Mouse (Mus musculus) thymus, postnatal 4 days (tissue): Measurements from ENCODE around the gene Egr2.

Experiments used
- DNase-seq: peaks from one replicate; pipeline ENCODE4 v3.0.0; 2021

Gene Egr2

DNA sequence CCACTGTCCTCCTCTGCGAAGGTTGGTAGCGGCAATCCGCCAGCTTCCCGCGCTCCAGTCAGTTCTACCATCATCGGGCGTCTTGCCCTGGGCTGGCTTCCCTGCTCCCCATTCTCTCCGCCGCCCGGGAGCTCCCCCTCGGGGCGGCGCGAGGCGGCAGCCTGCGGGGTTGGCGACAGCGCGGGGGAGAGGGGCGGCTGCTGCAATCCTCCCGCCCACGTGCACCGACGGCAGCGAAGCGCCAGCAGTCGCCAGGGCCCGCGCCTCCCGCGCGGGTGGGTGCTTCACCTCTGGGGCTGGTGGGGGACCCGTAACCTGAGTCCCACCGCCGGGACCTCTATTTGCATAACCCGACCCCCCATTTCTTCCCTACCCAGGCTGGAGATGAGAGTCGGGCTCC lies at the start of gene Egr2:
TSS of gene Egr2 (plus strand) at position 220 of the 400 bp plus-strand sequence.
- peak; percentile 80 for DNase-seq

DNA sequence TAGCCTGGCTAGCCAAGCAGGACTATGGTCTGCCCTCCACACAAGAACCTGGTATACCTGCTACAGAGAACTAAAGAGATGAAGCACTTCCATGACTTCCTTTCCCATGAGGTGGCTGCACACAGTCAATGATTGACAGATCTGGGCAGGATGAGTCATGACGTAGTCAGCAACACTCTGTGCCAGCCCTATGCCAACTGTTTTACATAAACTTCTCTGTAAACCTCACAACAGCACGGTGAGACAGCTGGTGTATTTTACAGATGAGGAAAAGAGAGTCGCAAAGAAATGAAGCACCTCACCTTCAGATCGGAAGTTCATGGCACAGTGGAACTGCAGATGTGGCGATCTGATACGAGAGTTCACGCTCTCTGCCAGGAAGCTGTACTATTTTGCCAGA lies 47.8 kb upstream of the Egr2 start:
- no peak for DNase-seq

DNA sequence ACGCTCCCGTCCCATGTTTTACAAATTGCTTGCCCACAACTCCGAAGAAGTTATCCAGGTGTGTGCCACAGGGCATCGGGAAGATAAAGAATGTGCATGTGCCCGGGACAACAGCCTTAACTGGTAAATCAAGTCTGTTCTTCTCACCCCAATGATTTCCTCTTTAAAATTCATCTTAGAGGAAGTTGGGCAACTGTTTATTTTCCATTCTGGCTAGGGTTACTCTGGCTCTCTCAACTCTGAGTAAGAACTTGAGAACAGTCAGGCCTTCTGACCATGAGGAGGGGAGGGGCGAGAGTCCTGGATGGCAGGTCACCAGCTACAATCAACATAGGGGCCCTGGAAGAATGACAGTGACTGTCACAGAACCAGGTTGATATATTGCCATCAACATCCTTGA lies 45.4 kb upstream of the Egr2 start:
- no peak for DNase-seq

DNA sequence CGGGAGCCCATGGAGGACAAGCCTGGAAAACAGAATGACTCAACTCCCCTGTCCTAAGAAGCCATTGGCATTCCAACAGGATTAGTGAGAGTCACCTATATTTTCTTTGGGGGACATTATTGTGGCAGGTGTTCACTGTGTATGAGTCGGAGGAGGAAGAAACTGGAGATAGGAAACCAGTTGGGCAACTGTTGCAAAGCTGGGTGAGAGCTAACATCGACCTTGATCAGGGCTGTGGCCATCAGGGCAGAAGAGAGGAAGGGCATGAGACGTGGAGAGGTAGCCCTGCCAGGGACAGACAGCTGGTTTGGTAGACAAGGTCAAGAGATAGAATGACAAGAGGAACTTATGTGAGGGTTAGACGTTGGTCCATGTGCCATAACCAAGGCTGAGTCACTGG lies 44.6 kb upstream of the Egr2 start:
- no peak for DNase-seq

DNA sequence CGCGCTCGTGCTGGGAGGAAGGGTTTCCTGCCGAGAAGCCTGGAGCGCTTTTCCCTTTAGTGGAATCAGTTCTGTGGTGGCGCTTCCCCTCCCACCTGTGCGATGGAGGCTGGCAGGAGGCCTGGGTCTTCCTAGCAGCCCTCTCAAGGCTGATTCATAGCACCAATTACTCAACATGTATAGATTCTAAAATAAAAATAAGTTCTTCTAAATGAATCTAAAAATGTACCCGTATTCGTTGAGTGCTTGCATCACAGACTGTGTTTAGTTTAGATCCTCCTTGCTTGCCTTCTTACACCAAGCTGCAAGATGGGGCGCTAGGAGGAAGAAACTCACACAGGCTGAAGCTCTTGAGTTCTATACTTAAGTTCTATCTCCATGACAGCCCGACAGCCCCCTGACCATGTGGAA lies 43.1 kb upstream of the Egr2 start:
- DNase-seq: no peak

DNA sequence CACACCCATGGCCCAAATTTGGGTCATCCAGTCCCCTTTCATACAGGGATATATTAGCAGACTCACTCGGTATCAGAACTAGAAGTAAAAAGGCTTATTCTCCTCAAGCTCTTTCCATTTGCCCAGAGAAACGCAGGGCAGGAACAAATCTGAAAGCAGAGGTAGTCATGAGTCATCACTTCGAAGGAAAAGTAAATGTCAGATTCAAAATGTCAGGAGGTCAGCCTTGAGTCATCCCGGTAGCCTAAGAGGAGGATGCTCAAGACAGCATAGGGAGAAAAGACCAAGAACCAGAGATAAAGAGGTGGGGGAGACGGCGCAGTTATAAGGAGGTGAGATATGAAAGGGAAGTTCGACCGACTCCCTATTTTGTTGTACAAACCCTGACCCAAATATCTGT lies 41.7 kb upstream of the Egr2 start:
- DNase-seq: no peak

DNA sequence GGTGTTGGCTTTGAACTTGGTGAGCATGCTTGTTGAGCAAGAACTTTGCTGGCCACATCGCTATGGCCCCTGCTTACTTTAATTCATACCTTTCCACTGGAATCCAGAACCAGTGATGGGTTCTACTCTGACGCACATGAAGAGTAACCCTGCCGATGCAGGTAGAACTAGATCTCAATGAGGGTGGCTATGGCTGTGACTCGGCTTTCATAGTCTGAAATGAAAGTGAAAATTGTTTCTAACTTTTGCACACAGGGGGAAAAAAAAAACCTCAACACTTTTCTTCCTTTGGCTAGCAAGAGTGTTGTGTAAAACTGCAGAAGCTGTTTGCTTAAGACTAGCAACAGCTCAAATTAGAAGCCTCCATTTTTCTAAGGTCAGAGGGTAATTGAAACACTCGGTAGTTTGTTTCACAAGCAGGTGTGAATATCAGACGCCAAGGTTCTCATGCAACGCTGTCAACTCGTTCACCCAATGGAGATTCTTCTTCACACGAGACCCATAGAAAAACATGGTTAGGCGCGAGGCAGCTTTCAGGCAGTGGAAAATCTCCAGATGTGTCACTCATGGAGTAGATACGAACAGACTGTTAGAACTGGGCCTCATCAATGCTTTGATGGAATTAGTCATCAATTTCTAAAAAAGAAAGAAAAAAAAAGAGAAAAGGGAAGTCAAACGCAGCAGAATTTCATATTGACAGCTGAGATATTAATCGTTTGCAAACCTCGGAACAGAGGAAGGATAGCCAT lies 38.0 kb upstream of the Egr2 start:
- DNase-seq: no peak

DNA sequence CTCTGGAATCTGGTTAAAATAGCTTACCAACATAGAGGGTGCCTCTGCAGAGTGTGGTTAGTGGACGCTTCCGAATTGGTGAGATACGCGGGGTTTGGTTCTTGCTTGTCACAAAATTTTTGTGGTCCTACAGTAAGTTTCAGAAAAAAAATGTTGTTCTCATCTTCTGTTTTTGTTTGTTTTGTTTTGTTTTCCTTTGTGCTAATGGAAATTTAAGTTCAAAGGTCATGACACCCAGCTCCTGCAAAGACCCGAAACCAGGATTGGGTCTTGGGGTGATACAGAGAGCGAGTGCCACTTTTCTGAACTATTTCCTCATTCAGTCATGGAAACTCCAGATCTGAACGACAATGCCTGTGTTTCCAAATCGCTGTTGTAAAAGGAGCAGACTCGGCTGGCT lies 37.3 kb upstream of the Egr2 start:
- no peak for DNase-seq

DNA sequence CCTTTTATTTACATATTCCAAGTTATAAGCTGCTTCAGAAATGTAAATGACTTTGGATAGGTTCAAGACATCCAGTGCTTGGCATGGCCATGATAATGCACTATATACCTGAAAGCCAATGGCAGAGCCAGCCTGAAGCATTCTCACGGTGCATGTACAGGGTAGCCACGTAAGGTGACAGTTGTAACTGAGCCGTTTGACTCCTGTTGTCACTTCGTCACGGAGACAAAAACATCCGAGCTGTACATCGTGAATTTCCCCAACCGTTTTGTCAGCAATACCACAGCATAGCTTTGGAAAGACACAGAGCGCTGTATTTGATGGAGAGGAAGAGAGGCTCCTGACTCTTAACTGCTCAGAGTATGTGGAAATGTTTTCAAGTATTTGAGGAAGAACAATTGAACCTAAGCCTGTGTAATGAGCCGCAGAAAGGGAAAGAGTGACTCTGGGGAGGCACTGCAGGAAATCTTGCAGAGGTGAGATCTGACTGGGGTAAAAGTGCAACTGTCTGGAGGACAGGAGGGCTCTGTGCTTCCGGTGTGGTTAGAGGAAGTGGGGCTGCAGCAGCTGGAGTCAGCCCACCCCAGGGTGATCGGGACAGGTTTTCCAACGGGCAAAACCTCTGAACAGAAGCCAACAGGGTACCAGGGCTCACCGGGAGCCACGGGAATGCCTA lies 31.8 kb upstream of the Egr2 start:
- peak; percentile 78 for DNase-seq

DNA sequence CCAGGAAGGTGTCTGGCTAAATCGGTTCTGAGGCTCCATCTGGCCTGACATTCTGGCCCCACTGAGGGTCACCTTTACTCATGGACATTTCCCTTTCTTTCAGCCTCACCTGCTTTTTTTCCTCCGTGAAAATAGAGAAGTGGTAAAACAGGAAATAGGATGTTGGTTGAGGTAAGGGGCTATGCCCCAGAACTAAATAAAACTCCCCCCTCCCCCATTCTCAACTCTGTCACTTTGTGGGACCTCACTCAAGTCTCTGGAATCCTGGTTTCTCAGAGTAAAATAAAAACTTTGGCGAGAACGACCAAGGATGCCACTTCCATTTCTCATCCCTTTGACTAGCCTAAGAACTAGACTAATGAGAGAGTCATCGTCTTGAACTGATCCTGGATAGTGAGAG lies 31.2 kb upstream of the Egr2 start:
- peak; percentile 18 for DNase-seq

DNA sequence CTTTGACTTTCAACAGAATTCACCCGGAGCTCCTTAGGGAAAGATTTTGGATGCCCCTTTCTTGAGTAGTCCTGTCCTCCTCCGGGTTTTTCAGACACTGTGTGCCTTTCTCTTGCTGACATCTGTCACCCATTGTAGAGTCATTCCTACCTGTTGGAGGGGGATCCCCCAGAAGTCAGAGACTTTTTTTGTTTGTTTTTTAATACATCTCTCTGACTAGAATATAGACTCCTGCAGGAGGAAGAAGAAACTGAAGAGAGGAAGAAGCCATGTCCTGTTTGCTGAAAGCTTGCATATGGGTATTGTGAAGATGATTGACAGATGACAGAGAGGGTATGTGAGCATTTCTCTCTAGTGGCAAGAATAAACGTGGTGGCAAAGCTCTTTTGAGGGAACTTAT lies 30.0 kb upstream of the Egr2 start:
- DNase-seq: no peak

DNA sequence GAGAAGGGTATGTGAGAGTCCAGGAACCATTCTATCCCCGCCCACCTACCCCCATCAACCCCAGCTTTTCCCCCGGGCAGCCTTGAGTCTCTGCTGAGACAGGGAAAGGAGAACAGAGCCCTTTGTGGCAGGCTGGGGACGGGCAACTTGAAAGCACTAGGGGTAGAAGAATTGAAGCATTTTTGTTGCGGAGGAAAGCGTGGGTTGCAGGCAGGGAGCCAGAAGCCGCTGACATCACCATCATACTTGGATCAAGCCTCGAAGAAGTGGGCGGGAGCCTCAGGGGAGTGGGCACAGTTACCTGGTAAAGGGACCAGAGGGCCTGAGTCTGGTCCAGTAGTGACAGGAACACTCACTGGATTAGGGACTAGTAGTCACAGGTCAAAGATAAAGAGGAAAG lies 23.1 kb upstream of the Egr2 start:
- peak; percentile 12 for DNase-seq

DNA sequence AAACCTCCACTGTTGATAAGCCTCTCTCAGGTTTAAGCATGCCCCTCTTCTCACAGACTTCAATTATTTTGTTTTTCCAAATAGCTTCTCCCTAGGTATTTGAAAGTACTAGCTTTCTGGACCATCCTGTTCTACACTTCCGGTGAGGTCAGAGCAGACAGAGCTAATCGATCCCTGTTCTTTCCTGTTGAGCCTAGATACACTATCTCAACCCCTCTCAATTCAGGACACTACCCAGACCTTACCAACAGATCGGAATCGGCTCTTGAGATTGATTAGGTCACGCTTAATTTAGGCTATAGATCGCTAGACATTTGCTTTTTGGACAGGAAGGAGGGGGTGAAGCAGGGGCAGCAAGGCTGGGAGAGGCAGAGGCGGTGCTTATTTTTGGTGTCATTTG lies 22.4 kb upstream of the Egr2 start:
- DNase-seq: no peak

DNA sequence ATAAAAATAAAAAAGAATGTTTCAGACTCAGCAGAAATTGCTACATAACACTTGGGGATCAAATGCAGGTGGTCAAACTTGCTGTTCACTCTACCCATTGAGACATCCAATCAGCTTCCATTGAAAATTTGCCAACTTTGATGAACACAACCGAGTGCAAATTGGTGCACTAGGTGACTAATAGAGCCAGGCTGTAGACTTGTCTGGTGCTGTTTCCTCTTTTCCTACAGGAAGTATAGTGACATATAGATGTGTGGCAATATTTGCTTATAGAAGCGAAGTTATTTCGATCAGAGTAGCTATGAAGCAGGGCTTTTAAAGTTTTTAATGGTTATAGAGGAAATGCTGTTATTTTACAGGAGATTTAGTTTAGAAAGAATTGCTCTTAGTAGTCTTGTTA lies 16.5 kb upstream of the Egr2 start:
- no peak for DNase-seq

DNA sequence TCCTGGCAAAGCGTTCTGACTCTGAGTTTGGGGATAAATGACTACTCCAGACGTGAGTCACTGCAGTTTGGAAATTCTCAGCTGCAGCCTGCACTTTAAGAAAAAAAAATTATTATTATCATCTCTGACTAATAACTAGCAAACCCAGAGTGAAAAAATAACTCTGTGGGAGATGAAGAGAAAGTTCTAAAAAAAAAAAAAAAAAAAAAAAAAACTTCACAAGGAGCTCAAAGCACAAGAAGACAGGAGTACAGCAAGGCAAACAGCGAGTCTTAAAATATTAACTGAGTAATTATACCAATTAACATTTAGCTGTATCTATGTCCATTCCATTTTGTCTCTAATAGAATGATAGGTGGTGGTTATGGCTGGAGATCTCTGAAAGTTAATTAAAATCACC lies 11.1 kb upstream of the Egr2 start:
- no peak for DNase-seq

DNA sequence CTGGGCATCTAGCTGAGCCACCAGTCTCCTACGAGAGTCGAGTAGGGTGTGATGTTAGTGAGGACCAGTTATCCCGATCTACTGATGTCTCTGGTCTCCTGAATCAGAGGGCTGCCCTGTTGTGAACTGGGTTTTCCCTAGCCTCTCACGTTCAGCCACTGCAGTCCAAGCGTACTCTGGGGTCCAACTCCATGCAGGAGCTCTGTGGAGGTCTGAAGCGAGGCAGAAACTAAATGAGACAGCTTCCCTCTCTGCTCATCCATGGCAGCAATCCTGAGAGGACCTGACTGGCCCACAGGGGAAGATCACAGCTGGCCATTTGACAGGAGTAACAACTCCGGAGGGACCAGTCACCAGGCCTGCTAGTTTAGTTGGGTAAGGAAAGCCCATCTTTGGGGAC lies 10.6 kb upstream of the Egr2 start:
- no peak for DNase-seq

DNA sequence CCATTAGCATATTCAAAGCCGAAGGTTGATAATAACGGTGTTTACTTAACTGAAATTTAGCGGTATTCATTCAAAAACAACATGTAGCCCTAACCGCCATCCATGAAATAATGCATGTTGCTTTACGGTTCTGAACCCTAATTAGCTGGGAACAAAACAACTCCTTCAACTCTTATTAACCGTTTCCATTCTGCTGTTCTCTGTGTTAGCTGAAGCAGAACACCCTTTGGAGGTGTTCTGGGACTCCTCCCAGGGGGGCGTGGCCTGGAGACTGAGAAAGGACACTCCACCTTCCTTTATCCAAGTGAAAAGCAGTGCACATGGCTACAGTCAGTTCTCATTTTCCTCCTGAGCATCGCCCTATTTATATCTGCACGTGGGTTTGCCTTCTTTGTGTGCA lies 8.8 kb upstream of the Egr2 start:
- no peak for DNase-seq

DNA sequence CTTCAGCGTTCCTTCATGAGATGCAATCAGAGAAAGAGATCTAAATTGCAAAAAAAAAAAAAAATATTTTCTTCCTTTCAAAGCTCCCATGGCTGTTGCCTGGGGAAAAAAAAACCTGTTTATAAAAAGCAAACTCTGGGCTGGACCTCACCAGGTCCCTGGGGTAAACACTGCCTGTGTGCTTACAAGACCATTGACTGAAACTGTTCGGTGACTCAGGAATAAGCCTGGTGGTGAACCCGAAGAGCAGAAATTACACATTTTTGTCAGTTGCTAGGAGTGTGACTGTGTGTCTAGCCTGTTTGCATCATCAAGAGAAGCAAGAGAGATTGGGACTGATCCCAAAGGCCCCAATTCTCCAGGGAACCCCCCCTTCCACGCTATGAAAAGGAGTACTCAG lies 5.5 kb upstream of the Egr2 start:
- DNase-seq: no peak

DNA sequence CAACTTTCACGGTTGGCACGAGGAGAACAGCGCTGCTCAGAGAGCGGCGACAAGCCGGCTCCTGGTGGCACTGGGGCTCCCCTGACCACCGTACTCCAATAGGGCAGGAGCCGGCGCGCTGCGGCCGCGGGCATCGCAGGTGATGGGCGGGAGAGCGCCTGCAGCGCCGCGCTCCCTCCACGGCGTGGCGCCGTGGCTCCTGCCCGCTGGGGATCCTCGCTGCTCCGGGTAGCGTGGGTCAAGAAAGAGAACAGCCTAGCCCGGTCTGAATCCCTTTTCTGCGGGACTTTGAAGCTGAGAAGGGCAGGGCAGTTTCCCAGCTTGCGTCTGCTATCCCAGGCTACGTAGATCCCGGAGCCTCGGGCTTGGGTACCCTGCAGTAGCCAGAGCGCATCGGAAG lies 697 bp downstream of the Egr2 start:
- peak; percentile 83 for DNase-seq

DNA sequence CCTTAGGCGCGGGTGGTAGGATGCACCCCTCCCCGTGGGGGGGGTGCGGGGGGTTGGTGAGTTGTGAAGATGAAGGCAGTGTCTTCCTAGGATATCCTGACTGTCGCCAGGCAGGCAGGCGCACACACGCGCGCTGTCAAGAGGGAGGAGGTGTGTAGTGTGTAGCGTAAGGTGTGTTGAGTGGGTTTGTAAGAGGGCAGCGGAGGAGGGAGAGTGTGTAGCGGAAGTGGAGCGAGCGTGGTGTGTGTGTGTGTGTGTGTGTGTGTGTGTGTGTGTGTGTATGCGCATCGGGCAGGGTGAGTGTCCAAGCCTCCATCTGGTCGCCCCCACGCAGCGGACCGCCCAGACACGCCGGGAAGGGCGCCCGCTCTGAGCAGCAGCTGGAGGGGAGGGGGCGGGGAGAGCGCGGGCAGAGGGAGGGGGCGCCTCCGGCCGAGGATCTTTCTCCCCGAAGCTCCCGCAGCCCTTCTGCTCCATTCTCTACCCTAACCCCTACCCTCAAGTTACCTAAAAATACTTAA lies 1.4 kb downstream of the Egr2 start:
- DNase-seq: peak; percentile 72

DNA sequence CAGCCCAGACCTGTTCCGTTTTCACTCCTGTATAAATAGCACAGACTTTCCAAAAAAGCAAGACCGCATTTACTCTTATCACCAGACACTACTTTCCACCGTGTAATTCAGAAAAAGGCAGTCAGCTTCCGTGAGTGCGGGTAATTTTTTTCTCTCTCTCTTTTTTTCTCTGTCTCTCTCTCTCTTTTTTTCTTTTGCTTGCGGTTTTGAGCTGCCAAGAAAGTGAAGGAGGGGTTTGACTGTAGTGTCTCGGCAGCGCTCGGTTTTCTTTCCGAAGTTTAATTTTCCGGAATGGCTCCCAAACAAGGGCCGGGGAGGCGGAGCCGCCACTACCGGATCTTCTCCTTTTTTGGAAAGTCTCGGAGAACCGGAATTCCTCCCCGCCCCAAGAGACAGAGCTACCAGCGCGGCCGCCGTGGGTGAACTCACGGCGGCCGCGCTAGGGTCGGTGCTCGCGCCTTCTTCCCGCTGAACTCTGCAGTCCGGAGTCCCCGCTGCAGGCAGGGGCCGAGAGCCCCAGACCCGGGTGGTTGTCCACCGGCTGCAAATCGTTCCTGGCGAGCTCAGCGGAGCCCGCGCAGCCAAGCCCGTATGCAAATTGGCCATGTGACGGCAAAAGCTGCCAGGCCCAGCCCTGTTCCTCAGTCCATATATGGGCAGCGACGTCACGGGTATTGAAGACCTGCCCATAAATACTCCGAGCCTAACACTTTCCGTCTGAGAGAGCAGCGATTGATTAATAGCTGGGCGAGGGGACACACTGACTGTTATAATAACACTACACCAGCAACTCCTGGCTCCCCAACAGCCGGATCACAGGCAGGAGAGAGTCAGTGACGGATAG lies 2.1 kb downstream of the Egr2 start:
- DNase-seq: peak; percentile 93

DNA sequence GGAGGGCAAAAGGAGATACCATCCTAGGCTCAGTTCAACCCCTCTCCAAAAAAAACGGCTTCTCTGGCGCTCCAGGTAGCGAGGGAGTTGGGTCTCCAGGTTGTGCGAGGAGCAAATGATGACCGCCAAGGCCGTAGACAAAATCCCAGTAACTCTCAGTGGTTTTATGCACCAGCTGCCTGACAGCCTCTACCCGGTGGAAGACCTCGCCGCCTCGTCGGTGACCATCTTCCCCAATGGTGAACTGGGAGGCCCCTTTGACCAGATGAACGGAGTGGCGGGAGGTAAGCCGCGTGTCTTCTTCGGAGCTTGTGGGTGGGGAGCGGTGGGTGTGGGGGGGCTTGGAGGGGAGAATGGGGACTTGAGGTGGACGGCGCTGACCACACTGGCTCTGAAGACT lies 2.8 kb downstream of the Egr2 start:
- peak; percentile 48 for DNase-seq

DNA sequence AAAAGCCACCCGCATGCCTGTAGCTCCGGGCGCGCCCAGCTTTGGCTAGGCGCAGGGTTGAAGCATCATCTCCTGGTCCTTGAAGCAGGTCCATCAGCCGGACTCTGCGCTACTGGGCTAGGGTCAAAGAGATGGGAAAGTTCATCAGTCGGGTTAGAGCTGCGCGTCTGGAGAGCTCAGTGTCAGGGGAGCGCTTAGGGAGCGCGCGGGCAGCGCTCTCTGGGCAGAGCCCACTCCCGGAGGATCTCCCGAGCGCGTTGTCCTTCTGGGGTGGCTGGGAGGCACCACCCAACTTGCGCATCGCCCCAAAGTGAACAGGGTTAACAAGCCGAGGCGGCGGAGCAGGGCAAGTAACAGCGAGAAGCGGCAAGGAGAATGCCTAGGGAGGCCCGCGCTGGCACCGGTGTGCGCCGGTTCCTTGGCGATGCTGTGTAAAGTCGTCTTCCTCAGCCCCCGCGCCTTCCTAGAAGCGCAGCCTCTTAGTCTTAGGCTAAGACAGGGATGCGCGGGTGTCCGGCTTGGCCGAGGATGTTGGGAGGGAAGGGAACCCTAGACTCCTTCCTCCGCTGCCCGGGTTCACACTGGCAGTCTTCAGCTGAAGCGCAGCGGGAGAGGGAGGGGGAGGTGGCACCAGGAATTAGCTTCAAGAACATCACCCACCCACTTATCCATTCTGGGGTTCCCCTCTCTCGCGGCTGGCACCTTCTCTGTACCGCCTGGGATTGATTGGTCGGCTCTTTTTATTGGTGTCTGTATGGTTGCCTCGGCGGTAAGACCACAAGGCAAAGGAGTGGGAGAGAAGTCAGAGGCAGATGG lies 3.5 kb downstream of the Egr2 start:
- DNase-seq: peak; percentile 63
